Mouse (Mus musculus): Measurements from ENCODE around the gene Gpr180.
A peak's percentile ranks its signal among the peaks of the same experiment; 100 is the strongest.
"Not testable (repeated sequence)": the region's sequence is repeated elsewhere in the genome, so short reads cannot be mapped to it uniquely, and the experiment has no call there.

Gpr180 gene

GRCm38 (mm10) chr14:118151651-118152293, 14.8 kb downstream of the Gpr180 start:
- peak; percentile 34 for DNase-seq (ENCODE audit: inconsistent ontology term)

GRCm38 (mm10) chr14:118152294-118152651, 15.3 kb downstream of the Gpr180 start:
- no peak for DNase-seq (ENCODE audit: inconsistent ontology term)

GRCm38 (mm10) chr14:118156056-118156455, 19.1 kb downstream of the Gpr180 start:
- not testable (repeated sequence) for DNase-seq (ENCODE audit: inconsistent ontology term)

- DNase-seq (ENCODE audit: inconsistent ontology term), result no peak
Measured at GRCm38 (mm10) chr14:118156740-118157139, 19.8 kb downstream of the Gpr180 start.

- DNase-seq (ENCODE audit: inconsistent ontology term), result peak; percentile 24
Measured at GRCm38 (mm10) chr14:118157146-118157545, 20.2 kb downstream of the Gpr180 start.

- DNase-seq (ENCODE audit: inconsistent ontology term), result no peak
Measured at GRCm38 (mm10) chr14:118161751-118162150, 24.8 kb downstream of the Gpr180 start.

GRCm38 (mm10) chr14:118162640-118163039, 25.7 kb downstream of the Gpr180 start:
- DNase-seq (ENCODE audit: inconsistent ontology term), result no peak

GRCm38 (mm10) chr14:118168776-118169175, 31.8 kb downstream of the Gpr180 start:
- no peak for DNase-seq (ENCODE audit: inconsistent ontology term)

- DNase-seq (ENCODE audit: inconsistent ontology term), result no peak
Measured at GRCm38 (mm10) chr14:118173590-118174203, 36.7 kb downstream of the Gpr180 start.

- DNase-seq (ENCODE audit: inconsistent ontology term), result no peak
Measured at GRCm38 (mm10) chr14:118175071-118175693, 38.2 kb downstream of the Gpr180 start.

GRCm38 (mm10) chr14:118175694-118176085, 38.7 kb downstream of the Gpr180 start:
- no peak for DNase-seq (ENCODE audit: inconsistent ontology term)

- DNase-seq (ENCODE audit: inconsistent ontology term), result no peak
Measured at GRCm38 (mm10) chr14:118179251-118179650, 42.3 kb downstream of the Gpr180 start.

- DNase-seq (ENCODE audit: inconsistent ontology term), result peak; percentile 11
Measured at GRCm38 (mm10) chr14:118179701-118180100, 42.7 kb downstream of the Gpr180 start.

GRCm38 (mm10) chr14:118180117-118180557, 43.2 kb downstream of the Gpr180 start:
- DNase-seq (ENCODE audit: inconsistent ontology term), result peak; percentile 68

GRCm38 (mm10) chr14:118180711-118181177, 43.8 kb downstream of the Gpr180 start:
- peak; percentile 48 for DNase-seq (ENCODE audit: inconsistent ontology term)

GRCm38 (mm10) chr14:118191442-118191841, 54.5 kb downstream of the Gpr180 start:
- no peak for DNase-seq (ENCODE audit: inconsistent ontology term)

GRCm38 (mm10) chr14:118193001-118193628, 56.2 kb downstream of the Gpr180 start:
- no peak for DNase-seq (ENCODE audit: inconsistent ontology term)

GRCm38 (mm10) chr14:118193663-118194062, 56.7 kb downstream of the Gpr180 start:
- DNase-seq (ENCODE audit: inconsistent ontology term), result no peak

- DNase-seq (ENCODE audit: inconsistent ontology term), result no peak
Measured at GRCm38 (mm10) chr14:118194219-118194914, 57.4 kb downstream of the Gpr180 start.

GRCm38 (mm10) chr14:118197063-118197462, 60.1 kb downstream of the Gpr180 start:
- DNase-seq (ENCODE audit: inconsistent ontology term), result no peak

GRCm38 (mm10) chr14:118200731-118201130, 63.8 kb downstream of the Gpr180 start:
- no peak for DNase-seq (ENCODE audit: inconsistent ontology term)

GRCm38 (mm10) chr14:118202006-118202405, 65.0 kb downstream of the Gpr180 start:
- DNase-seq (ENCODE audit: inconsistent ontology term), result no peak
